Mouse (Mus musculus): Measurements from ENCODE around the gene Raet1d. TPM values are rescaled to one million over a fixed set of nuclear protein-coding genes. Genes with fewer than 3 reads are reported as not detected.
"Not testable (repeated sequence)": the region's sequence is repeated elsewhere in the genome, so short reads cannot be mapped to it uniquely, and the experiment has no call there.

Raet1d gene
- total RNA-seq (2021) = not detected

- DNase-seq (ENCODE audit: low spot score in 2 of 2); intact Hi-C loops (cut with DNase I): not testable (repeated sequence)
Measured at GRCm38 (mm10) chr10:22360252-22360651, at the start of gene Raet1d. Gene Raet1d (plus strand): TSS chr10:22360552.

DNA sequence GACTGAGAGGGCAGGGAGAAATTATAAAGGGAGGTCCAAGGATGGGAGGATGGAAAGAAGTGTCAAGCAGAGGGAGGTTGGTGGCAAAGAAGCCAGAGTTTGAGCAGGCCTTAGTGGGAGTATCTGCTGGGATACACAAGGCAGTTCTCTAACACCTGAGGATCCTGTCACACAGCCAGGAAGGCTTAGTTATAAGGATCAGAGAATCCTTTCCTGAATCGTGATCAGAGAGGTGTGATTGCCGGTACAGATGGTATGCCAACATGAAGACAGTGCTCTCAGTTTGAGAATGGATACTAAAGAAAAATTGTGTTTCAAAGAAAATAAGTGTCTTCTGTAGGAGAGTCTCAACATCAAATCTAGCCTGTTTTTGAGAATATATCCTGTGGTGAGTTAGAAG lies 37.5 kb upstream of the Raet1d start:
- peak in 1 of 2 experiments; percentile 31 for DNase-seq (ENCODE audit: low spot score in 2 of 2)
- intact Hi-C loops (cut with DNase I) = no loop called here

- intact Hi-C loops (cut with DNase I) = not testable (repeated sequence)
Measured at GRCm38 (mm10) chr10:22345721-22346120, 14.6 kb upstream of the Raet1d start.

DNA sequence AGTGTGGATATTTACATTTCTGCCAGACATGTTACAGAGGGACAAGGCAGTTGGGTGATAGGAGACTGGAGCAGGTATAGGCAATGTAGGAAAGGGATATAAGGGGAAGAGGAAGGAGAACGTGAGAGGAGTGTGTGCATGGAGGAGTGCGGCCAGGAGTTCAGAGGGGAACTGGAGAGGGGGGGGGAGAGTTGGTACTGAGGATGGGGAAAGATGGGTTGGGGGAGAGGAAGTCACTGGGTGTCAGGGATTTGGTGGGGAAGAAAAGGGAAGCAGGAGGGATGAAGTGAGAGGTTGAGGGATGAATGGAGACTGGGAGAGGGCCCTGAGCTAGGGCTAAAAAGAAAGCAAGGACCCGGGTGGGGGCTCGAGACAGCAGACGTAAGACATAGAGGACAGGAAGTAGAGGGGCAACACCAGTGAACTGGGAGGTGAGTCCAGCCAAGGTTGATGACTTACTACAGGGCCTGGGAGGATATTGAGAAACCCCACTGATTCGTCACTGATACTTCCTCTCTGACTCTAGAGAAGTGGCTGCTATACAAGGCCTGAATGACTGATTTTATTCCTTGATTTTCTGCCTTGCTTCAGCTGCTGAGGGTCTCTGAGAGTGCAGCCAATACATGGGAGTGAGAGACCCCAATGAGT lies 6.7 kb upstream of the Raet1d start:
- intact Hi-C loops (cut with DNase I); DNase-seq (ENCODE audit: low spot score in 2 of 2): not testable (repeated sequence)

More at GRCm38 (mm10) chr10:22345721-22346120, 14.6 kb upstream of the Raet1d start:
- DNase-seq (ENCODE audit: low spot score in 2 of 2) = not testable (repeated sequence)

GRCm38 (mm10) chr10:22354196-22354574 lies 6.2 kb upstream of the Raet1d start:
- intact Hi-C loops (cut with DNase I); DNase-seq (ENCODE audit: low spot score in 2 of 2): not testable (repeated sequence)

GRCm38 (mm10) chr10:22357373-22357772 lies 3.0 kb upstream of the Raet1d start:
- DNase-seq (ENCODE audit: low spot score in 2 of 2); intact Hi-C loops (cut with DNase I): not testable (repeated sequence)

GRCm38 (mm10) chr10:22360957-22361356 lies 605 bp downstream of the Raet1d start:
- intact Hi-C loops (cut with DNase I); DNase-seq (ENCODE audit: low spot score in 2 of 2): not testable (repeated sequence)

- intact Hi-C loops (cut with DNase I); DNase-seq (ENCODE audit: low spot score in 2 of 2): not testable (repeated sequence)
Measured at GRCm38 (mm10) chr10:22361415-22362352, 1.3 kb downstream of the Raet1d start.

GRCm38 (mm10) chr10:22362466-22362865 lies 2.1 kb downstream of the Raet1d start:
- DNase-seq (ENCODE audit: low spot score in 2 of 2); intact Hi-C loops (cut with DNase I): not testable (repeated sequence)

DNA sequence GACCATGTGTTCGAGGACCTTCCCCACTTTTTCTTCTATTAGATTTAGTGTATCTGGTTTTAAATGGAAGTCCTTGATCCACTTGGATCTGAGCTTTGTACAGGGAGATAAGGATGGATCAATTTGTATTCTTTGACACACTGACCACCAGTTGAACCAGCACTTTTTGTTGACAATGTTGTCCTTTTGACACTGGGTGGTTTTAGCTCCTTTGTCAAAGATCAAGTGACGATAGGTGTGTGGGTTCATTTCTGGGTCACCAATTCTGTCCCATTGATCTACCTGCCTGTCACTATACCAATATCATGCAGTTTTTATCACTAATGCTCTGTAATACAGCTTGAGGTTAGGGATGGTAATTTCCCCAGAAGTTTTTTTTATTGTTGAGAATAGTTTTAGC lies 4.6 kb downstream of the Raet1d start:
- DNase-seq (ENCODE audit: low spot score in 2 of 2); intact Hi-C loops (cut with DNase I): not testable (repeated sequence)

DNA sequence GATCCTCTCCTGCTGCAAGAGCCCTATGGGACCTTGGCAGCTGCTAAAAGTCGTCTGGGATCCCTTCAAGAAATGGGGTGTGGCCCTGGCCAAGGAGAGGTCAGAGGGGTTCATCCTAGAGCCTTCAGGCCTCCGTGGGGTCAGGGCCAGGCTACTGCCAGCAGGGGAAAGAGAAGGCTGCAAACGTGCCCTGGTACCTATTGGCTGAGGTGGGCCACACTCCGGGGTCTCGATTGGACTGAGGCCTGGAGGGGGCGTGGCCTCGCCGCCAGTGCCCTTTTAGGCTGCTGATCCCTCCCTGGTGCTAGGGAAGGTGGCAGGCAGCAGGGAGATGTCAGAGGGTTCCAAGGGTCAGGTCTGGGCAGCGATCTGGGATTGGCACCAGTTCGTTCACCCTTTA lies 20.9 kb downstream of the Raet1d start:
- intact Hi-C loops (cut with DNase I) = not testable (repeated sequence)

GRCm38 (mm10) chr10:22390146-22390545 lies 29.8 kb downstream of the Raet1d start:
- DNase-seq (ENCODE audit: low spot score in 2 of 2); intact Hi-C loops (cut with DNase I): not testable (repeated sequence)

More for the DNA sequence above, 20.9 kb downstream of the Raet1d start:
- DNase-seq (ENCODE audit: low spot score in 2 of 2) = not testable (repeated sequence)

DNA sequence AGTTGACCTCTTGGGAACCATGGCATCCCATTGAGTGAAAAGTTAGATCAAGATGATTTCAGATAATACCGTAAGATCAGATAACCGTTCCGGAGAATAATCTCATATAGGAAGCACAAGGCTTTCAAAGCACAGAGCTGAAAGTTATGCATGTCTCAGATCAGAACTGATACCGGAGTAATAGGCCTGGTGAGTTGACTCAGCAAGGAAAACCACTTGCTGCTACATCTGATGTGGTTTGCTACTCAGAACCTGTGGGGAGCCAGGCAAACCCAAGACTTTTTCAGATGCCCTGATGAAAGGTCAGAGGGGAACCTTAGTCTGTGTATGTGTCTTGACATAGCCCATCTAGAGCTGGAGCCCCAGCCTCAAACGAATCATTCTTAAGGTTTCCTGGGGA lies 31.3 kb downstream of the Raet1d start:
- intact Hi-C loops (cut with DNase I); DNase-seq (ENCODE audit: low spot score in 2 of 2): not testable (repeated sequence)

DNA sequence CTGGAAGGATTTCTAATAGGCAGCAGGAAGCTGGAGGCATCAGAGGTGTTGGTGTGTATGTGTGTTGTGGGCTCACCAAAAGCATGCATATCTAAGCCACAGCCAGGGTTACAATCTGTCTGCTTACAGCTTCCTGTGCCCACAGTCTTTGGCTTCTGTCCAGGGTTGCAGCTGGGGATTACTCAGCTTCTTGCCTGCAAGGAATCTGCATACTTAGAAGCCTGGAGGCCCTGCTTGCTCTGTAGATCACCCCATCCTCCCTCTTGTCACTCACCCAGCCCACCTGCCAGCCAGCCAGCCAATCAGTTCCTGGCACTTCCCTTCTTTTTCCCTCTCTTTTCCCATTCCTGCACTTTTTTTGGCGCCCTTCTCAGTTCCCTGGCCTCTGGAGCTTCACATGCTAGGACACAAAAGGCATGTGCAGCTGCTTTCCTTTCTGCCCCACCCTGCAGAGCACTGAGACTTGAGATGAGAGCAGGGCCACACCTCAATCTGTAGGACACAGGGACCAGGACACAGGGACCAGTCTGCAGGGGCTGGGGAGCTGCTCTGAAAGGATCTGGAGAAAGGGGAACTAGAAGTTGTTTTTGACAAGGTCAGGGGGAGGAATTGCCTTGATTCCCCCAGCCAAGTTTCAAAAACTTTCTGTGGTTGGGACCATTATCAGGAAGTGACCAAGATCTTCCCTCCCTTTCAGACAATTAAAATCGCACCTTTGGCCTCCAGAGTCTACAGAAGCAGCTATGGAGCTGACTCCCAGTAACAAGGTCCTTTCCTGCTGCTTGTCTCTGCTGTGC lies 32.9 kb downstream of the Raet1d start:
- DNase-seq (ENCODE audit: low spot score in 2 of 2) = peak in 1 of 2 experiments; percentile 25
- intact Hi-C loops (cut with DNase I) = not testable (repeated sequence)

- intact Hi-C loops (cut with DNase I); DNase-seq (ENCODE audit: low spot score in 2 of 2): not testable (repeated sequence)
Measured at GRCm38 (mm10) chr10:22396680-22397079, 36.3 kb downstream of the Raet1d start.

GRCm38 (mm10) chr10:22402225-22402917 lies 42.0 kb downstream of the Raet1d start:
- intact Hi-C loops (cut with DNase I) = not testable (repeated sequence)
- peak; percentile 11 to 14 for DNase-seq (ENCODE audit: low spot score in 2 of 2)

DNA sequence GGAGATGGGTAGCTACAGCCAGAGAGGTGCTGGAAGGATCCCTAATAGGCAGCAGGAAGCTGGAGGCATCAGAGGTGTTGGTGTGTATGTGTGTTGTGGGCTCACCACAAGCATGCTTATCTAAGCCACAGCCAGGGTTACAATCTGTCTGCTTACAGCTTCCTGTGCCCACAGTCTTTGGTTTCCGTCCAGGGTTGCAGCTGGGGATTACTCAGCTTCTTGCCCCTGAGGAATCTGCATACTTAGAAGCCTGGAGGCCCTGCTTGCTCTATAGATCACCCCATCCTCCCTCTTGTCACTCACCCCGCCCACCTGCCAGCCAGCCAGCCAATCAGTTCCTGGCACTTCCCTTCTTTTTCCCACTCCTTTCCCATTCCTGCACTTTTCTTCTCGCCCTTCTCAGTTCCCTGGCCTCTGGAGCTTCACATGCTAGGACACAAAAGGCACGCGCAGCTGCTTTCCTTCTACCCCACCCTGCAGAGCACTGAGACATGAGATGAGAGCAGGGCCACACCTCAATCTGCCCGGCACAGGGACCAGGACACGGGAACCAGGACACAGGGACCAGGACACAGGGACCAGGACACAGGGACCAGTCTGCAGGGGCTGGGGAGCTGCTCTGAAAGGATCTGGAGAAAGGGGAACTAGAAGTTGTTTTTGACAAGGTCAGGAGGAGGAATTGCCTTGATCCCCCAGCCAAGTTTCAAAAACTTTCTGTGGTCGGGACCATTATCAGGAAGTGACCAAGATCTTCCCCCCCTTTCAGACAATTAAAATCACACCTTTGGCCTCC lies 53.5 kb downstream of the Raet1d start:
- peak; percentile 1 to 66 for DNase-seq (ENCODE audit: low spot score in 2 of 2)
- intact Hi-C loops (cut with DNase I) = not testable (repeated sequence)

All from left cerebral cortex, postnatal 25 days (tissue).